25 mouse cellular contexts compared by ENCODE assay signal in the genomic region with DNA sequence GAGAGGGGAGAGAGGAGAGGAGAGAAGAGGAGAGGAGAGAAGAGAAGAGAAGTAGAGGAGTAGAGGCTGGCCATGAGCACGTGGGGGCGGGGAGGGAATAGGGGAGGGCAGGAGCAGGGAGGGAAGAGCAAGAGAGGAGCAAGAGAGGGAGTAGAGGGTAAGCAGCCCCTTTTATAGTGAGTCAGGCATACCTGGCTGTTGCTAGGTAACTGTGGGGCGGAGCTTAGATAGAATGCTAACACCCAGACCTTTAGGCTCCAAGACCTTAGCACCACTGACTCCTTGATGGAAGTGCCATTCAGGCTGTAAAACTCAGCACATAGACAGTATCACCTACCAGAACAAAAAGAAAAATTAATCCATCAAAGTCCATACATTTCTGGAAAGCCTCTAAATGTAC. TPM values are rescaled to one million over a fixed set of nuclear protein-coding genes. Genes with fewer than 3 reads are reported as not detected.
A peak's percentile ranks its signal among the peaks of the same experiment; 100 is the strongest.
DNase-seq lines count a peak whose midpoint lies in the region; ATAC-seq and TF ChIP-seq lines count a peak whose summit lies in the region.
"Had no signal": no experiment of that assay in that cellular context is flagged by ENCODE, and none has a peak within 500 bp of the region (broad histone marks: within the 10 kb centered on the region; RNA-seq: fewer than 3 reads in every experiment).

No protein-coding gene starts in this region.

- WGBS in lung, postnatal 0 days = 36% methylated on average over 3 of the region's 3 CpGs
- WGBS in stomach, postnatal 0 days = 34% methylated on average over 3 of the region's 3 CpGs

- no peak for TF ChIP-seq CTCF in lung, postnatal 0 days (IDR thresholded peaks at IDR 0.05)
- no peak for TF ChIP-seq CTCF in stomach, postnatal 0 days (IDR thresholded peaks at IDR 0.05; ENCODE audit: low read depth)

- no peak overlapping the region for H3K27ac ChIP-seq in lung, postnatal 0 days (ENCODE audit: low read length)
- no peak overlapping the region for H3K27ac ChIP-seq in stomach, postnatal 0 days (replicated peaks)
- H3K27ac ChIP-seq: embryonic facial prominence, embryonic 13.5 days; embryonic facial prominence, embryonic 15.5 days; forebrain, embryonic 13.5 days; forebrain, embryonic 15.5 days had no signal

- no peak overlapping the region for H3K9ac ChIP-seq in lung, postnatal 0 days (replicated peaks; ENCODE audit: low read depth)
- H3K9ac ChIP-seq in stomach, postnatal 0 days (ENCODE audit: low read length) = no peak overlapping the region
- H3K9ac ChIP-seq: embryonic facial prominence, embryonic 13.5 days; embryonic facial prominence, embryonic 15.5 days; forebrain, embryonic 13.5 days; forebrain, embryonic 15.5 days; forebrain, postnatal 0 days had no signal

- no peaks in the 10 kb centered on the region for H3K27me3 ChIP-seq in lung, postnatal 0 days (replicated peaks; ENCODE audit: insufficient read depth, low read length)
- no peaks in the 10 kb centered on the region for H3K27me3 ChIP-seq in stomach, postnatal 0 days (ENCODE audit: control insufficient read depth, insufficient read depth, low read length)
- H3K27me3 ChIP-seq: CH12.LX; embryonic facial prominence, embryonic 13.5 days; embryonic facial prominence, embryonic 15.5 days; forebrain, embryonic 15.5 days had no signal

- DNase-seq in lung, postnatal 0 days (ENCODE audit: low spot score) = peak; percentile 36
- DNase-seq in lung, adult 18-20 months = no peak
- DNase-seq in ZHBTc4 (ENCODE audit: low read depth, low spot score) = peak; percentile 54
- DNase-seq in stomach, postnatal 0 days (ENCODE audit: low spot score) = peak; percentile 19
- no peak for DNase-seq in yolk sac, embryonic 10.5 days (ENCODE audit: low spot score)
- DNase-seq: adrenal gland, adult 2 months; adrenal gland, postnatal 10 days; adrenal gland, postnatal 25 days; B cell, adult 2 months; cerebellum, adult 11 months; cerebellum, adult 18-20 months; cerebellum, adult 8-10 months; cerebellum, adult 9-11 months; cerebellum, postnatal 14 days; cerebellum, postnatal 36 days; embryo, embryonic 11 days; forebrain, postnatal 0 days had no signal

- 0 out of 2 replicates have a peak, but pooled peaks cover 8% of the 10 kb centered on the region for H3K4me1 ChIP-seq in lung, postnatal 0 days (ENCODE audit: insufficient read depth, low read depth, low read length)
- peaks cover 5% of the 10 kb centered on the region; the same call in 1 of the 2 replicates for H3K4me1 ChIP-seq in stomach, postnatal 0 days (replicated peaks; ENCODE audit: control insufficient read depth, insufficient read depth)

- H3K4me2 ChIP-seq in lung, postnatal 0 days (replicated peaks; ENCODE audit: low read depth, low read length) = no peak overlapping the region
- no peak overlapping the region for H3K4me2 ChIP-seq in stomach, postnatal 0 days (replicated peaks; ENCODE audit: low read depth)
- H3K4me2 ChIP-seq: embryonic facial prominence, embryonic 13.5 days; embryonic facial prominence, embryonic 15.5 days; forebrain, embryonic 13.5 days; forebrain, embryonic 15.5 days had no signal

- no peak overlapping the region for H3K4me3 ChIP-seq in lung, postnatal 0 days (ENCODE audit: low read depth, low read length)
- no peak overlapping the region for H3K4me3 ChIP-seq in stomach, postnatal 0 days (ENCODE audit: low read depth, low read length)
- H3K4me3 ChIP-seq: embryonic facial prominence, embryonic 13.5 days; embryonic facial prominence, embryonic 15.5 days; erythroblast, embryonic 14.5 days; forebrain, embryonic 13.5 days; forebrain, embryonic 15.5 days had no signal

- H3K9me3 ChIP-seq in lung, postnatal 0 days (ENCODE audit: low read length) = no peaks in the 10 kb centered on the region
- no peaks in the 10 kb centered on the region for H3K9me3 ChIP-seq in stomach, postnatal 0 days (ENCODE audit: control insufficient read depth, low read length)
- H3K9me3 ChIP-seq: embryonic facial prominence, embryonic 13.5 days; embryonic facial prominence, embryonic 15.5 days; forebrain, embryonic 13.5 days; forebrain, embryonic 15.5 days had no signal

- H3K36me3 ChIP-seq in lung, postnatal 0 days (ENCODE audit: insufficient read depth, low read length) = no peaks in the 10 kb centered on the region
- no peaks in the 10 kb centered on the region for H3K36me3 ChIP-seq in stomach, postnatal 0 days (ENCODE audit: control insufficient read depth, insufficient read depth, low read length)
- H3K36me3 ChIP-seq: embryonic facial prominence, embryonic 13.5 days; embryonic facial prominence, embryonic 15.5 days; forebrain, embryonic 15.5 days had no signal

- no peak for ATAC-seq in lung, postnatal 0 days
- ATAC-seq in stomach, postnatal 0 days (ENCODE audit: low FRiP score, low TSS enrichment) = no peak
- ATAC-seq in erythroid progenitor cell, adult 5-6 weeks (replicated peaks; ENCODE audit: low FRiP score, poor library complexity, severe bottlenecking) = no peak
- ATAC-seq: CD4-positive, CD25-positive, alpha-beta regulatory T cell, adult 4 months; forebrain, embryonic 13.5 days; forebrain, embryonic 15.5 days; forebrain, postnatal 0 days had no signal

- no peak for TF ChIP-seq EP300 in lung, postnatal 0 days (IDR thresholded peaks at IDR 0.05)
- TF ChIP-seq EP300 in stomach, postnatal 0 days (optimal IDR thresholded peaks at IDR 0.05) = no peak

RNA-seq across cellular contexts. Expression of gene Anxa6, which starts 3.4 kb away (rescaled TPM):
- polyA plus RNA-seq in lung, postnatal 0 days (2015; fragmentation: Nextera tagmentation; extraction: Ambion mirVana) = 228 and 265 TPM in 2 replicates
- 140 and 141 TPM in 2 replicates for polyA plus RNA-seq in stomach, postnatal 0 days (2015; fragmentation: Nextera tagmentation; extraction: Ambion mirVana)
- 12.3 and 15.1 TPM in 2 replicates for total RNA-seq in erythroid progenitor cell, adult 5-6 weeks (2015; ENCODE audit: low replicate concordance)
- total RNA-seq in erythroid progenitor cell, adult 5-6 weeks (2017; ENCODE audit: low replicate concordance) = 14.6 and 16.3 TPM in 2 replicates

RNA-seq across cellular contexts. Expression of gene Ccdc69, which starts 41.3 kb away (rescaled TPM):
- polyA plus RNA-seq in lung, postnatal 0 days (2015; fragmentation: Nextera tagmentation; extraction: Ambion mirVana) = 1.4 and 1.8 TPM in 2 replicates
- polyA plus RNA-seq in stomach, postnatal 0 days (2015; fragmentation: Nextera tagmentation; extraction: Ambion mirVana) = 5.1 and 5.4 TPM in 2 replicates
- 7.1 and 7.2 TPM in 2 replicates for total RNA-seq in erythroid progenitor cell, adult 5-6 weeks (2015; ENCODE audit: low replicate concordance)
- total RNA-seq in erythroid progenitor cell, adult 5-6 weeks (2017; ENCODE audit: low replicate concordance) = 1.5 and 2.1 TPM in 2 replicates
- polyA plus RNA-seq: erythroblast, embryonic 14.5 days had no signal

Comparison
In these comparisons a context has a peak if more than half of its experiments do, and no peak if none do; other contexts are left out.
1. DNase-seq: peak in lung, postnatal 0 days (single experiment), ZHBTc4 (single experiment) and stomach, postnatal 0 days (single experiment); none in lung, adult 18-20 months (0 of 2) and yolk sac, embryonic 10.5 days (single experiment).